Mouse (Mus musculus): ENCODE results near the gene Mpp4. TPM values are rescaled to one million over a fixed set of nuclear protein-coding genes. Genes with fewer than 3 reads are reported as not detected.
A peak's percentile ranks its signal among the peaks of the same experiment; 100 is the strongest.

Gene Mpp4
- polyA plus RNA-seq, 1 experiment from 2014 or later, result 0.89 TPM

- H3K4me2 ChIP-seq (ENCODE audit: low read length), result no peak overlapping the region
These were observed 20.4 kb downstream of the Mpp4 start for GRCm38 (mm10) chr1:59142809-59143208.

GRCm38 (mm10) chr1:59134419-59134818 lies 28.8 kb downstream of the Mpp4 start:
- Histone ChIP-seq H3K4me2 (ENCODE audit: low read length) (no peak overlapping the region), H3K27ac (replicated peaks; ENCODE audit: low read depth, low read length) (no peak overlapping the region), H3K27me3 (ENCODE audit: control insufficient read depth, insufficient read depth, low read length) (no peaks in the 10 kb centered on the region), H3K4me1 (ENCODE audit: control insufficient read depth, insufficient read depth, low read length) (no peaks in the 10 kb centered on the region), H3K9ac (replicated peaks; ENCODE audit: low read length) (no peak overlapping the region), H3K9me3 (ENCODE audit: control insufficient read depth, low read length) (no peaks in the 10 kb centered on the region), H3K4me3 (replicated peaks; ENCODE audit: low read depth, low read length) (no peak overlapping the region), H3K36me3 (ENCODE audit: control insufficient read depth, insufficient read depth, low read length) (no peaks in the 10 kb centered on the region)
- ATAC-seq (ENCODE audit: low FRiP score, low TSS enrichment), result no peak
- 79% methylated on average over 5 of the region's 5 CpGs for WGBS
- DNase-seq, result no peak

More at GRCm38 (mm10) chr1:59142809-59143208, 20.4 kb downstream of the Mpp4 start:
- no peaks in the 10 kb centered on the region for H3K36me3 ChIP-seq (ENCODE audit: control insufficient read depth, insufficient read depth, low read length)
- DNase-seq (peak; percentile 69), ATAC-seq (ENCODE audit: low FRiP score, low TSS enrichment) (no peak)
- H3K9ac ChIP-seq (replicated peaks; ENCODE audit: low read length), result no peak overlapping the region
- H3K4me1 ChIP-seq (ENCODE audit: control insufficient read depth, insufficient read depth, low read length), result no peaks in the 10 kb centered on the region
- no peak overlapping the region for H3K4me3 ChIP-seq (replicated peaks; ENCODE audit: low read depth, low read length)
- no peaks in the 10 kb centered on the region for H3K27me3 ChIP-seq (ENCODE audit: control insufficient read depth, insufficient read depth, low read length)
- no peak overlapping the region for H3K27ac ChIP-seq (replicated peaks; ENCODE audit: low read depth, low read length)
- no peaks in the 10 kb centered on the region for H3K9me3 ChIP-seq (ENCODE audit: control insufficient read depth, low read length)

- Histone ChIP-seq H3K4me3 (replicated peaks; ENCODE audit: low read depth, low read length) (no peak overlapping the region), H3K36me3 (ENCODE audit: control insufficient read depth, insufficient read depth, low read length) (no peaks in the 10 kb centered on the region), H3K27me3 (ENCODE audit: control insufficient read depth, insufficient read depth, low read length) (no peaks in the 10 kb centered on the region), H3K9ac (replicated peaks; ENCODE audit: low read length) (no peak overlapping the region), H3K9me3 (ENCODE audit: control insufficient read depth, low read length) (no peaks in the 10 kb centered on the region), H3K27ac (replicated peaks; ENCODE audit: low read depth, low read length) (no peak overlapping the region), H3K4me2 (ENCODE audit: low read length) (no peak overlapping the region), H3K4me1 (ENCODE audit: control insufficient read depth, insufficient read depth, low read length) (no peaks in the 10 kb centered on the region)
- ATAC-seq (ENCODE audit: low FRiP score, low TSS enrichment) (no peak), DNase-seq (no peak)
- WGBS, result 81% methylated on average over 7 of the region's 7 CpGs
These were observed 34.3 kb downstream of the Mpp4 start for GRCm38 (mm10) chr1:59128879-59129278.

- Histone ChIP-seq H3K4me3 (replicated peaks; ENCODE audit: low read depth, low read length) (no peak overlapping the region), H3K9ac (replicated peaks; ENCODE audit: low read length) (no peak overlapping the region), H3K9me3 (ENCODE audit: control insufficient read depth, low read length) (no peaks in the 10 kb centered on the region), H3K27ac (replicated peaks; ENCODE audit: low read depth, low read length) (no peak overlapping the region), H3K36me3 (ENCODE audit: control insufficient read depth, insufficient read depth, low read length) (no peaks in the 10 kb centered on the region), H3K4me1 (ENCODE audit: control insufficient read depth, insufficient read depth, low read length) (no peaks in the 10 kb centered on the region), H3K27me3 (ENCODE audit: control insufficient read depth, insufficient read depth, low read length) (no peaks in the 10 kb centered on the region), H3K4me2 (ENCODE audit: low read length) (no peak overlapping the region)
- DNase-seq (no peak), ATAC-seq (ENCODE audit: low FRiP score, low TSS enrichment) (no peak)
- WGBS, result 80% methylated on average over 5 of the region's 5 CpGs
These were observed 37.6 kb downstream of the Mpp4 start for GRCm38 (mm10) chr1:59125558-59125957.

GRCm38 (mm10) chr1:59119720-59120457 lies 43.3 kb downstream of the Mpp4 start, which contains the start of gene Tmem237:
Gene Tmem237, minus strand, starts transcription at chr1:59120408.
- no peaks in the 10 kb centered on the region for H3K27me3 ChIP-seq (ENCODE audit: control insufficient read depth, insufficient read depth, low read length)
- peak; percentile 96 for DNase-seq
- H3K36me3 ChIP-seq (ENCODE audit: control insufficient read depth, insufficient read depth, low read length), result peaks cover 17% of the 10 kb centered on the region
- H3K9me3 ChIP-seq (ENCODE audit: control insufficient read depth, low read length), result no peaks in the 10 kb centered on the region
- peak within 1 kb of the TSS; percentile 79 for H3K4me2 ChIP-seq (ENCODE audit: low read length)
- H3K27ac ChIP-seq (replicated peaks; ENCODE audit: low read depth, low read length), result peak within 1 kb of the TSS; percentile 96
- WGBS, result under 1% methylated on average over 74 of the region's 74 CpGs
- ATAC-seq (ENCODE audit: low FRiP score, low TSS enrichment), result peak; percentile 98
- peak within 1 kb of the TSS; percentile 75 for H3K4me3 ChIP-seq (replicated peaks; ENCODE audit: low read depth, low read length)
- peak within 1 kb of the TSS; percentile 95 for H3K9ac ChIP-seq (replicated peaks; ENCODE audit: low read length)
- 0 out of 2 replicates have a peak, but pooled peaks cover 7% of the 10 kb centered on the region for H3K4me1 ChIP-seq (ENCODE audit: control insufficient read depth, insufficient read depth, low read length)

- H3K27me3 ChIP-seq (ENCODE audit: control insufficient read depth, insufficient read depth, low read length), result no peaks in the 10 kb centered on the region
- H3K4me2 ChIP-seq (ENCODE audit: low read length), result no peak overlapping the region
- H3K9me3 ChIP-seq (ENCODE audit: control insufficient read depth, low read length), result no peaks in the 10 kb centered on the region
- H3K36me3 ChIP-seq (ENCODE audit: control insufficient read depth, insufficient read depth, low read length), result peaks cover 82% of the 10 kb centered on the region
- no peak overlapping the region for H3K9ac ChIP-seq (replicated peaks; ENCODE audit: low read length)
- no peak overlapping the region for H3K27ac ChIP-seq (replicated peaks; ENCODE audit: low read depth, low read length)
- no peak overlapping the region for H3K4me3 ChIP-seq (replicated peaks; ENCODE audit: low read depth, low read length)
- DNase-seq (no peak), ATAC-seq (ENCODE audit: low FRiP score, low TSS enrichment) (no peak)
- no peaks in the 10 kb centered on the region for H3K4me1 ChIP-seq (ENCODE audit: control insufficient read depth, insufficient read depth, low read length)
- WGBS, result 88% methylated on average over 8 of the region's 8 CpGs
These were observed 52.7 kb downstream of the Mpp4 start for GRCm38 (mm10) chr1:59110524-59110923.

GRCm38 (mm10) chr1:59102071-59102470 lies 61.1 kb downstream of the Mpp4 start:
- no peak for DNase-seq
- H3K27me3 ChIP-seq (ENCODE audit: control insufficient read depth, insufficient read depth, low read length), result no peaks in the 10 kb centered on the region
- no peaks in the 10 kb centered on the region for H3K9me3 ChIP-seq (ENCODE audit: control insufficient read depth, low read length)
- H3K27ac ChIP-seq (replicated peaks; ENCODE audit: low read depth, low read length), result no peak overlapping the region
- whole genome bisulfite sequencing, result 94% methylated on average over 6 of the region's 6 CpGs
- H3K4me2 ChIP-seq (ENCODE audit: low read length), result no peak overlapping the region
- H3K4me3 ChIP-seq (replicated peaks; ENCODE audit: low read depth, low read length), result no peak overlapping the region
- peaks cover 53% of the 10 kb centered on the region for H3K36me3 ChIP-seq (ENCODE audit: control insufficient read depth, insufficient read depth, low read length)
- H3K9ac ChIP-seq (replicated peaks; ENCODE audit: low read length), result no peak overlapping the region
- H3K4me1 ChIP-seq (ENCODE audit: control insufficient read depth, insufficient read depth, low read length), result no peaks in the 10 kb centered on the region
- no peak for ATAC-seq (ENCODE audit: low FRiP score, low TSS enrichment)

GRCm38 (mm10) chr1:59101020-59101419 lies 62.2 kb downstream of the Mpp4 start:
- H3K4me1 ChIP-seq (ENCODE audit: control insufficient read depth, insufficient read depth, low read length), result no peaks in the 10 kb centered on the region
- H3K27me3 ChIP-seq (ENCODE audit: control insufficient read depth, insufficient read depth, low read length), result no peaks in the 10 kb centered on the region
- no peak overlapping the region for H3K4me2 ChIP-seq (ENCODE audit: low read length)
- H3K9ac ChIP-seq (replicated peaks; ENCODE audit: low read length), result no peak overlapping the region
- 93% methylated on average over 5 of the region's 5 CpGs for WGBS
- DNase-seq (no peak), ATAC-seq (ENCODE audit: low FRiP score, low TSS enrichment) (no peak)
- H3K27ac ChIP-seq (replicated peaks; ENCODE audit: low read depth, low read length), result no peak overlapping the region
- H3K9me3 ChIP-seq (ENCODE audit: control insufficient read depth, low read length), result no peaks in the 10 kb centered on the region
- peaks cover 42% of the 10 kb centered on the region for H3K36me3 ChIP-seq (ENCODE audit: control insufficient read depth, insufficient read depth, low read length)
- H3K4me3 ChIP-seq (replicated peaks; ENCODE audit: low read depth, low read length), result no peak overlapping the region

- no peak within 1 kb of the TSS for H3K4me2 ChIP-seq (ENCODE audit: low read length)
- no peak for ATAC-seq (ENCODE audit: low FRiP score, low TSS enrichment)
- no peak within 1 kb of the TSS for H3K4me3 ChIP-seq (replicated peaks; ENCODE audit: low read depth, low read length)
- no peaks in the 10 kb centered on the region for H3K9me3 ChIP-seq (ENCODE audit: control insufficient read depth, low read length)
- WGBS, result 94% methylated on average over 19 of the region's 19 CpGs
- H3K36me3 ChIP-seq (ENCODE audit: control insufficient read depth, insufficient read depth, low read length), result peaks cover 11% of the 10 kb centered on the region
- no peak within 1 kb of the TSS for H3K9ac ChIP-seq (replicated peaks; ENCODE audit: low read length)
- no peak within 1 kb of the TSS for H3K27ac ChIP-seq (replicated peaks; ENCODE audit: low read depth, low read length)
- no peak for DNase-seq
- H3K4me1 ChIP-seq (ENCODE audit: control insufficient read depth, insufficient read depth, low read length), result no peaks in the 10 kb centered on the region
- no peaks in the 10 kb centered on the region for H3K27me3 ChIP-seq (ENCODE audit: control insufficient read depth, insufficient read depth, low read length)
These were observed 68.5 kb downstream of the Mpp4 start, which contains the start of gene C2cd6 for GRCm38 (mm10) chr1:59094705-59095104. Gene C2cd6, minus strand, starts transcription at chr1:59094900.

All from midbrain, embryonic 14.5 days (tissue).